In genomic region chr7:19940256-19940655, GRCm38 (mm10) we compare ENCODE assay signal across 12 mouse cellular contexts. TPM values are rescaled to one million over a fixed set of nuclear protein-coding genes. Genes with fewer than 3 reads are reported as not detected.
DNase-seq lines count a peak whose midpoint lies in the region; ATAC-seq and TF ChIP-seq lines count a peak whose summit lies in the region.
"Had no signal": no experiment of that assay in that cellular context is flagged by ENCODE, and none has a peak within 500 bp of the region (broad histone marks: within the 10 kb centered on the region; RNA-seq: fewer than 3 reads in every experiment).

No protein-coding gene starts in this region.

- H3K27me3 ChIP-seq in heart, embryonic 16.5 days (ENCODE audit: control insufficient read depth, insufficient read depth, low read length), result 0 out of 2 replicates have a peak, but pooled peaks cover 2% of the 10 kb centered on the region
- no peaks in the 10 kb centered on the region for H3K27me3 ChIP-seq in small intestine, adult 2 months (ENCODE audit: control insufficient read depth, insufficient read depth, low read length)
- H3K27me3 ChIP-seq in hindbrain, embryonic 16.5 days (replicated peaks; ENCODE audit: control insufficient read depth, insufficient read depth, low read length), result no peaks in the 10 kb centered on the region

- peak overlapping the region; percentile 83 for H3K27ac ChIP-seq in heart, embryonic 16.5 days (ENCODE audit: low read length)
- peak overlapping the region; percentile 42; the same call in 1 of the 2 replicates for H3K27ac ChIP-seq in small intestine, adult 2 months (ENCODE audit: insufficient read depth, low read depth, low read length)
- no peak overlapping the region for H3K27ac ChIP-seq in hindbrain, embryonic 16.5 days (ENCODE audit: low read depth, low read length)

- H3K9ac ChIP-seq in heart, embryonic 16.5 days (ENCODE audit: low read length), result peak overlapping the region; percentile 45; the same call in 1 of the 2 replicates
- no peak overlapping the region for H3K9ac ChIP-seq in hindbrain, embryonic 16.5 days (ENCODE audit: low read depth, low read length)

- H3K9me3 ChIP-seq in heart, embryonic 16.5 days (replicated peaks; ENCODE audit: control insufficient read depth, low read length), result no peaks in the 10 kb centered on the region
- H3K9me3 ChIP-seq in hindbrain, embryonic 16.5 days (ENCODE audit: control insufficient read depth, low read length), result no peaks in the 10 kb centered on the region

- TF ChIP-seq POLR2A in small intestine, adult 2 months (IDR thresholded peaks at IDR 0.05; ENCODE audit: low read depth, low read length), result no peak

- no peak overlapping the region for H3K4me3 ChIP-seq in heart, embryonic 16.5 days (ENCODE audit: low read length)
- no peak overlapping the region for H3K4me3 ChIP-seq in small intestine, adult 2 months (ENCODE audit: low read depth, low read length)
- H3K4me3 ChIP-seq in hindbrain, embryonic 16.5 days (ENCODE audit: low read length), result no peak overlapping the region

- peak; percentile 50 for ATAC-seq in heart, embryonic 16.5 days (replicated peaks; ENCODE audit: extremely low read depth, insufficient read depth, low FRiP score)
- ATAC-seq in hindbrain, embryonic 16.5 days, result no peak
- no peak for ATAC-seq in erythroblast, adult 5-6 weeks (replicated peaks; ENCODE audit: low FRiP score, poor library complexity, severe bottlenecking)

- WGBS in heart, embryonic 16.5 days, result 5% methylated on average over 5 of the region's 6 CpGs
- WGBS in small intestine, adult 2 months, result 4% methylated on average over 5 of the region's 6 CpGs
- WGBS in hindbrain, embryonic 16.5 days, result 46% methylated on average over 5 of the region's 6 CpGs

- peak; percentile 44 for DNase-seq in MEL-GATA-1-ER (ENCODE audit: extremely low read depth, low read depth)
- DNase-seq in kidney, postnatal 36 days, result peak; percentile 47 to 54
- DNase-seq in cerebellum, adult 11 months, result no peak
- no peak for DNase-seq in embryo, embryonic 9.5 days (ENCODE audit: extremely low spot score)

- no peaks in the 10 kb centered on the region for H3K36me3 ChIP-seq in heart, embryonic 16.5 days (ENCODE audit: control insufficient read depth, insufficient read depth)
- H3K36me3 ChIP-seq in small intestine, adult 2 months (ENCODE audit: control insufficient read depth, insufficient read depth, low read length), result peaks cover 17% of the 10 kb centered on the region
- H3K36me3 ChIP-seq in hindbrain, embryonic 16.5 days (ENCODE audit: control insufficient read depth, insufficient read depth, low read length), result no peaks in the 10 kb centered on the region

- peak overlapping the region; percentile 39; the same call in 1 of the 2 replicates for H3K4me2 ChIP-seq in heart, embryonic 16.5 days (ENCODE audit: low read depth, low read length)
- no peak overlapping the region for H3K4me2 ChIP-seq in hindbrain, embryonic 16.5 days (ENCODE audit: low read length)

- TF ChIP-seq CTCF in small intestine, adult 2 months (IDR thresholded peaks at IDR 0.05; ENCODE audit: extremely low read depth, insufficient read length, insufficient replicate concordance, low read depth, low read length), result no peak

- H3K4me1 ChIP-seq in heart, embryonic 16.5 days (ENCODE audit: control insufficient read depth, insufficient read depth, low read length), result peaks cover 26% of the 10 kb centered on the region
- H3K4me1 ChIP-seq in small intestine, adult 2 months (ENCODE audit: control insufficient read depth, insufficient read depth, insufficient read length, low read length), result peaks cover 2% of the 10 kb centered on the region; the same call in 1 of the 2 replicates
- H3K4me1 ChIP-seq in hindbrain, embryonic 16.5 days (ENCODE audit: control insufficient read depth, insufficient read depth, low read depth, low read length), result no peaks in the 10 kb centered on the region

RNA-seq across cellular contexts. Expression of gene Igsf23, which starts 10.3 kb away (rescaled TPM):
- polyA plus RNA-seq in heart, embryonic 16.5 days (2015; fragmentation: Nextera tagmentation; extraction: Ambion mirVana), result 1.8 and 2.2 TPM in 2 replicates
- polyA plus RNA-seq in small intestine, adult 2 months (2012; rRNA removed), result 87.9 and 185 TPM in 2 replicates
- not detected in 2 replicates for polyA plus RNA-seq in hindbrain, embryonic 16.5 days (2015; fragmentation: Nextera tagmentation; extraction: Ambion mirVana)
- not detected in 2 replicates for total RNA-seq in erythroblast, adult 5-6 weeks (2015; ENCODE audit: low replicate concordance)
- not detected in 2 replicates for total RNA-seq in erythroblast, adult 5-6 weeks (2017; ENCODE audit: low replicate concordance)
- total RNA-seq: left cerebral cortex, postnatal 36 days had no signal
- polyA plus RNA-seq: cerebellum, adult 2 months; neural tube, embryonic 14.5 days had no signal

RNA-seq across cellular contexts. Expression of gene Pvr, which starts 19.3 kb away (rescaled TPM):
- 17.6 and 19.0 TPM in 2 replicates for polyA plus RNA-seq in heart, embryonic 16.5 days (2015; fragmentation: Nextera tagmentation; extraction: Ambion mirVana)
- 5.7 and 14.3 TPM in 2 replicates for polyA plus RNA-seq in small intestine, adult 2 months (2012; rRNA removed)
- polyA plus RNA-seq in hindbrain, embryonic 16.5 days (2015; fragmentation: Nextera tagmentation; extraction: Ambion mirVana), result 9.6 and 10.8 TPM in 2 replicates
- total RNA-seq in erythroblast, adult 5-6 weeks (2015; ENCODE audit: low replicate concordance), result 0.42 TPM in 1 of 2 replicates, not detected in the other
- 1.9 TPM in 1 of 2 replicates, not detected in the other for total RNA-seq in erythroblast, adult 5-6 weeks (2017; ENCODE audit: low replicate concordance)

RNA-seq across cellular contexts. Expression of gene Ceacam20, which starts 25.0 kb away (rescaled TPM):
- polyA plus RNA-seq in heart, embryonic 16.5 days (2015; fragmentation: Nextera tagmentation; extraction: Ambion mirVana), result 0.11 TPM in 1 of 2 replicates, not detected in the other
- polyA plus RNA-seq in small intestine, adult 2 months (2012; rRNA removed), result 48.9 and 179 TPM in 2 replicates
- not detected in 2 replicates for polyA plus RNA-seq in hindbrain, embryonic 16.5 days (2015; fragmentation: Nextera tagmentation; extraction: Ambion mirVana)
- total RNA-seq in erythroblast, adult 5-6 weeks (2015; ENCODE audit: low replicate concordance), result not detected in 2 replicates
- not detected in 2 replicates for total RNA-seq in erythroblast, adult 5-6 weeks (2017; ENCODE audit: low replicate concordance)
- total RNA-seq: left cerebral cortex, postnatal 36 days had no signal
- polyA plus RNA-seq: cerebellum, adult 2 months; neural tube, embryonic 14.5 days; urinary bladder, adult 2 months had no signal

RNA-seq across cellular contexts. Expression of gene Nlrp9b, which starts 51.0 kb away (rescaled TPM):
- polyA plus RNA-seq in heart, embryonic 16.5 days (2015; fragmentation: Nextera tagmentation; extraction: Ambion mirVana), result 0.04 TPM in 1 of 2 replicates, not detected in the other
- polyA plus RNA-seq in small intestine, adult 2 months (2012; rRNA removed), result 1.8 and 6.6 TPM in 2 replicates
- not detected in 2 replicates for polyA plus RNA-seq in hindbrain, embryonic 16.5 days (2015; fragmentation: Nextera tagmentation; extraction: Ambion mirVana)
- total RNA-seq in erythroblast, adult 5-6 weeks (2015; ENCODE audit: low replicate concordance), result not detected in 2 replicates
- total RNA-seq in erythroblast, adult 5-6 weeks (2017; ENCODE audit: low replicate concordance), result not detected in 2 replicates
- total RNA-seq: left cerebral cortex, postnatal 36 days had no signal
- polyA plus RNA-seq: cerebellum, adult 2 months; neural tube, embryonic 14.5 days; urinary bladder, adult 2 months had no signal

RNA-seq across cellular contexts. Expression of gene Ceacam19, which starts 52.5 kb away (rescaled TPM):
- 0.04 TPM in 1 of 2 replicates, not detected in the other for polyA plus RNA-seq in heart, embryonic 16.5 days (2015; fragmentation: Nextera tagmentation; extraction: Ambion mirVana)
- not detected in 2 replicates for polyA plus RNA-seq in small intestine, adult 2 months (2012; rRNA removed)
- not detected in 2 replicates for polyA plus RNA-seq in hindbrain, embryonic 16.5 days (2015; fragmentation: Nextera tagmentation; extraction: Ambion mirVana)
- total RNA-seq in erythroblast, adult 5-6 weeks (2015; ENCODE audit: low replicate concordance), result not detected in 2 replicates
- 0.28 TPM in 1 of 2 replicates, not detected in the other for total RNA-seq in erythroblast, adult 5-6 weeks (2017; ENCODE audit: low replicate concordance)
- total RNA-seq: left cerebral cortex, postnatal 36 days had no signal
- polyA plus RNA-seq: cerebellum, adult 2 months; neural tube, embryonic 14.5 days had no signal

Comparison
In these comparisons a context has a peak if more than half of its experiments do, and no peak if none do; other contexts are left out.
1. DNase-seq: peak in MEL-GATA-1-ER (single experiment) and kidney, postnatal 36 days (2 of 2); none in cerebellum, adult 11 months (single experiment) and embryo, embryonic 9.5 days (single experiment).
2. RNA of gene Igsf23, which starts 10.3 kb away (polyA plus RNA-seq): 87.9 to 185 TPM in small intestine, adult 2 months; 1.8 to 2.2 TPM in heart, embryonic 16.5 days and not detected in hindbrain, embryonic 16.5 days; every median in the first group is over 10 times any median in the second.
3. RNA of gene Ceacam20, which starts 25.0 kb away (polyA plus RNA-seq): 48.9 to 179 TPM in small intestine, adult 2 months; 0.11 TPM in heart, embryonic 16.5 days and not detected in hindbrain, embryonic 16.5 days; every median in the first group is over 10 times any median in the second.